Mouse (Mus musculus) cerebellum, adult 2 months (tissue): ENCODE data around the gene Aurkb.

Experiments
- CTCF ChIP-seq: fragments of 200-500 bp; IDR thresholded peaks from 2 replicates; pipeline ENCODE4 v1.5.1; 2011; ENCODE audit warnings: low read depth, mild to moderate bottlenecking, control low read depth, low read length, moderate library complexity, borderline replicate concordance; ENCODE audit not compliant: insufficient read depth
- POLR2A ChIP-seq: fragments of 200-500 bp; IDR thresholded peaks from 2 replicates; pipeline ENCODE4 v1.6.1; 2011; ENCODE audit warnings: low read length, control low read depth, borderline replicate concordance; ENCODE audit not compliant: insufficient read depth

- TF ChIP-seq CTCF: no peak
- no peak for TF ChIP-seq POLR2A
These were observed 8.4 kb downstream of the Aurkb start for GRCm38 (mm10) chr11:69053848-69054247.
